Mouse (Mus musculus) cerebellum, postnatal 36 days (tissue): ENCODE results near the gene Fam189a1.
A peak's percentile ranks its signal among the peaks of the same experiment; 100 is the strongest.

Source experiments
- DNase-seq, 2 experiments: peaks; one replicate each; pipeline ENCODE4 v3.0.0; 2021 to 2022; ENCODE audit warnings: mixed read lengths in 2 of 2

Fam189a1 gene

DNA sequence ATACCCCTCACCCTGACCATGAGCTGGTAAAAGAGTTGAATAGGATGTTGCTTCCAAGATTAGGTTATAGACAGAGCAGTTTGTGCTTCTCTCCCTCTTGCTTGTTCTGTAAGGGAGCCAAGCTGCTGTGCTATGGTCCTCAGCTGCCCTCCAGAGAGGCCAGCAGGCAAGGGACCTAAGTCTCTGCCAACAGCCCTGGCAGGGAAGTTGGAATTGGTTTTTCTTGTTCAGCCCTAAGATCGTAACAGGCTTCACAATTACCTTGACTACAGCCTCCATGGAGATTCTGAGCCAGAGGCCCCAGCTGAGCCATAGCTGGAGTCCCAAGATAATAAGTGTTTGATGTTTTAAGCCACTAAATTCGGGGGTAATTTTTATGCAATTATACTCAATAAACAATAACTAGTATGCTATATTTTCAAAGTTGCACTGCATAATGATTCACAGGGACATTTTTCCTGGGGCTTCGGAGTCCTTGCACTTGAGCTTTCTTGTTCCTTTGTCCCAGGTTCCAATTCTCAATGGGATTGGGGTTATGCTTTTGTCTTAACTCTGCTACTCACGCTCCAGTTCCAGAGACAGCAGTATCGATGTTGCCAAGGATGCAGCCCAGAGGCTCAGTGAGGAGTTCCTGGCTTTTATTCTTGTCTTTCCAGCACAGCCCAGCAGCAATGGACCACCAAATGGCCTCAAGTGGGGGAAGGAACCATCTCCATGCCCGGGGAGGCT lies 430.2 kb downstream of the Fam189a1 start:
- no peak for DNase-seq

GRCm38 (mm10) chr7:64724409-64724808 lies 432.0 kb downstream of the Fam189a1 start:
- DNase-seq: no peak

GRCm38 (mm10) chr7:64723313-64723712 lies 433.1 kb downstream of the Fam189a1 start:
- no peak for DNase-seq

DNA sequence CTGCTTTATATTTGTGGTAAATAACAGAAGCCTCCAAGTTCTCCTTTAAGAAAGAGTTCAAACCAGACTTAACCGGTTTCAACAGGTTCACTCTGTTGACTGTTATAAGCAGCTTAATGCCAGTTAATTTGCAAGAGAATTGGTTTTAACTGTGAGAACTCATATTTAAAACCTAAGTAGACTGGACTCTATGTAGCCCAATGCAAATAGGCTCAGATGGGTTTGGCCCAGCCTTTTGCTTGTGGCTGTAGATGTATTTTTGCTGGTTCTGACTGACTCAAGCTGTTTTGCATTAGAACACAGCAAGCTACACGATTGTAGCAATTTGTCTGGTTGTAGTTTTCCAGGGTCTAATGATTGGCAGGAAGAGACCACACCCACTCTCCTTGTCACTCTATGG lies 440.1 kb downstream of the Fam189a1 start:
- no peak for DNase-seq

DNA sequence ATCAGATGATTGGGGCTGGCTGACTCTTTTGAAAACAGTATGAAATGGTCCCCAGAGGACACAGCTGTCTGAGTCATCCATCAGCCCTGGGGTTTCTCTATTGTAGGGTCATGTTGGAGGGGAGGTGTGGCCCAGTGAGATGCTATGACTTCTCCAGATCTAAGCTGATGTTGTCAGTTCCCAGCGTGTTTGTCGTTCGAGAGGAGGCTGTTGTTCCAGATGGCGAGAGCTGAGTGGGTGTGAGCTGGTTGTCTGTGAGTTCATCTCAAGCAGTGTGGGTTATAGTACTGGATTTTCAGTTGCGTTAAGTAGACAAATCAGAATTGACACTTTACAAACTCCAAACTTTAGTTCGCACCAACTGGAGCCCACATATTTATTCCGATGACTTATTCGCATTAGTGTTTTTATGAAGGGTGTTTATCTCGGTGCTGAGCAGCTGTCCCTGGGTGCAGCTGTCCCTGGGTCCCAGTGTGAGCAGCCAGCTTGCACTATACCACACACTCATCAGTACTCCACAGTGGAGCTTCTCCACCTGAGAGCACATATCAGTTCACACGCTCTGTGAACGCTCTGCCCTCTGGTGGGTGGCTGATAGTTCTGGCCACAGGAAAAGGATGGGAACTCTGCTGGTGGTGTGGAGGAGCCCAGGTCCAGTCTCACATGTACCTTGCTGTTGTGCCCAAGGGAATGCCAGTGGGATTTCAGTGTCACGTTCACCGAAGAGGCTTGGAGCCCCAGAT lies 446.7 kb downstream of the Fam189a1 start:
- peak; percentile 66 to 71 for DNase-seq

- no peak for DNase-seq
Observed at GRCm38 (mm10) chr7:64708176-64708575, 448.2 kb downstream of the Fam189a1 start.
